Comparison of ENCODE assay signal across 20 mouse cellular contexts in genomic region chrX:52599246-52599645, GRCm38 (mm10). TPM values are rescaled to one million over a fixed set of nuclear protein-coding genes. Genes with fewer than 3 reads are reported as not detected.
"Had no signal": no experiment of that assay in that cellular context is flagged by ENCODE, and none has a peak within 500 bp of the region (broad histone marks: within the 10 kb centered on the region; RNA-seq: fewer than 3 reads in every experiment).

No protein-coding gene starts in this region.

- H3K4me2 ChIP-seq: limb, embryonic 12.5 days; liver, embryonic 13.5 days; midbrain, embryonic 12.5 days; neural tube, embryonic 13.5 days; stomach, embryonic 15.5 days had no signal

- DNase-seq: liver; liver, embryonic 13.5 days; liver, postnatal 0 days; lung, postnatal 14 days; retina, postnatal 1 day; right cerebral cortex, postnatal 4 days; spleen, adult 18-20 months; thymus, adult 2 months; thymus, postnatal 25 days had no signal

- H3K4me3 ChIP-seq: layer of hippocampus, adult 2 months; limb, embryonic 12.5 days; liver, embryonic 13.5 days; megakaryocyte, embryonic 14.5 days; midbrain, embryonic 12.5 days; neural tube, embryonic 13.5 days; stomach, embryonic 15.5 days had no signal

- H3K4me1 ChIP-seq: liver, embryonic 13.5 days; megakaryocyte, embryonic 14.5 days; midbrain, embryonic 12.5 days; neural tube, embryonic 13.5 days; stomach, embryonic 15.5 days had no signal

- H3K27ac ChIP-seq: layer of hippocampus, adult 2 months; limb, embryonic 12.5 days; liver, embryonic 13.5 days; macrophage; midbrain, embryonic 12.5 days; neural tube, embryonic 13.5 days; stomach, embryonic 15.5 days had no signal

- ATAC-seq: hindbrain, embryonic 16.5 days; inflammation-experienced regulatory T-cells, adult 6 months; intestine, postnatal 0 days; liver, postnatal 0 days; midbrain, embryonic 16.5 days had no signal

- H3K36me3 ChIP-seq: liver, embryonic 13.5 days; midbrain, embryonic 12.5 days; neural tube, embryonic 13.5 days; stomach, embryonic 15.5 days had no signal

- H3K9ac ChIP-seq: limb, embryonic 12.5 days; liver, embryonic 13.5 days; liver, postnatal 0 days; midbrain, embryonic 12.5 days; neural tube, embryonic 13.5 days; stomach, embryonic 15.5 days had no signal

- H3K27me3 ChIP-seq: limb, embryonic 12.5 days; liver, embryonic 13.5 days; midbrain, embryonic 12.5 days; neural tube, embryonic 13.5 days; stomach, embryonic 15.5 days had no signal

- H3K9me3 ChIP-seq: limb, embryonic 12.5 days; liver, embryonic 13.5 days; megakaryocyte, embryonic 14.5 days; midbrain, embryonic 12.5 days; neural tube, embryonic 13.5 days; stomach, embryonic 15.5 days had no signal

RNA-seq across cellular contexts. Expression of gene Gpc3, which starts 14.5 kb away (rescaled TPM):
- polyA plus RNA-seq: inflammation-experienced regulatory T-cells, adult 6 months; macrophage had no signal
